Mouse (Mus musculus) erythroblast, embryonic 14.5 days (primary cell): ENCODE data around the gene Sec14l1.

Source experiments
- GATA1 ChIP-seq: IDR thresholded peaks from 2 replicates; pipeline ENCODE4 v1.6.1; 2012; ENCODE audit warnings: low read length, inconsistent platforms, mixed read lengths
- TAL1 ChIP-seq: IDR thresholded peaks from 3 replicates; pipeline ENCODE4 v1.6.1; 2012; ENCODE audit warnings: low read length, inconsistent platforms, mixed read lengths

DNA sequence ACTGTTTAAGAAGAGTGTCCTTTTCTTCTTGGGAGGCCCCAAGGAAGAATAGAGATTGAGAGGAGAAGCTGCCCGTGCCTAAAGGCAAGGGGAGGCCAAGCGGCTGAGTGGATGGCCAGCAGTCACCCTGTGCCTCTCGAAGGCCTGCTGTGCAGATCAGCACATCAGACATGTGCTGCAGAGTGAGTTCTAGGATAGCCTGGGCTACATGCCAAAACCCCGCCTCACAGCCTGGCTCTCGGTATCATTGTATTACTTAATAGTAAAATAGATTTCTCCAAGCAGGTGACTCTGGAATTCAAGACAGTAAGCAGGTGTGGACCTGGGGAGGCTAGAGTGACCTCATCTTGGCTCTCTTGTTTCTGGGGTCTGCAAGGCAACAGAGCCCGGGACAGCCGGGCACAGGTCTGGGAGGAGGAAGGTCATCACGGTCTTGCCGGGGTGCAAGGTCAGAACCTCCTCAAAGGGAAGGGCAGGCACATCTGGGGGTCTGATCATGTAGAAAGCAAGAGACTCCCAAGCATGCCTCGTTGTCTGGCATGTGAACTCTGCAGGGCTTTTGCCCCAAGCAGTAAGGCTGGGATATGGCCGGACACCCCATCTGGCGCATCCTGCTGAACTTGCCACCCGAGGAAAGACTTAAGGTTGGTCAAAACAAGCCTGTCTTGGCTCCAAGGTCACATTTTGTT is 44.4 kb downstream of the Sec14l1 start:
- TF ChIP-seq GATA1 (no peak), TAL1 (no peak)
